Mouse (Mus musculus) lung, embryonic 16.5 days (tissue): Measurements from ENCODE around the gene Ptcra. TPM values are rescaled to one million over a fixed set of nuclear protein-coding genes. Genes with fewer than 3 reads are reported as not detected.
A peak's percentile ranks its signal among the peaks of the same experiment; 100 is the strongest.

Experiments
- ATAC-seq: fragments of 200-750 bp; cut with Nextera tagmentation; 2 replicates; pipeline ENCODE4 v1.8.0; 2017; ENCODE audit warnings: low read depth, mild to moderate bottlenecking, moderate library complexity
- H3K27ac ChIP-seq: fragments of 300-500 bp; sonication (generic); 2 replicates; pipeline ENCODE4 v1.5.1; 2014; ENCODE audit warnings: mild to moderate bottlenecking, control low read depth, low read length
- H3K27me3 ChIP-seq: fragments of 300-500 bp; sonication (generic); 2 replicates; pipeline ENCODE4 v1.6.1; 2014; ENCODE audit warnings: low read depth, low read length, mixed read lengths; ENCODE audit not compliant: control insufficient read depth, insufficient read depth
- H3K36me3 ChIP-seq: fragments of 300-500 bp; sonication (generic); 2 replicates; pipeline ENCODE4 v1.6.1; 2014; ENCODE audit warnings: low read length; ENCODE audit not compliant: control insufficient read depth, insufficient read depth
- H3K4me1 ChIP-seq: fragments of 300-500 bp; sonication (generic); replicated peaks from 2 replicates; pipeline ENCODE4 v1.6.1; 2014; ENCODE audit warnings: low read length, mixed read lengths; ENCODE audit not compliant: control insufficient read depth, insufficient read depth
- H3K4me2 ChIP-seq: fragments of 300-500 bp; sonication (generic); 2 replicates; pipeline ENCODE4 v1.6.1; 2014; ENCODE audit warnings: low read depth, low read length, control low read depth
- H3K4me3 ChIP-seq: fragments of 300-500 bp; sonication (generic); 2 replicates; pipeline ENCODE4 v1.5.1; 2014; ENCODE audit warnings: mild to moderate bottlenecking, low read length, control low read depth
- H3K9ac ChIP-seq: fragments of 300-500 bp; sonication (generic); 2 replicates; pipeline ENCODE4 v1.6.1; 2014; ENCODE audit warnings: low read length, control low read depth
- H3K9me3 ChIP-seq: fragments of 300-500 bp; sonication (generic); 2 replicates; pipeline ENCODE4 v1.6.1; 2016; ENCODE audit warnings: low read length; ENCODE audit not compliant: control insufficient read depth
- WGBS: fragments of 180-500 bp; shearing (Covaris S2); extraction: QIAGEN DNeasy Blood & Tissue Kit; methylation state at CpG from one replicate; pipeline ENCODE4 v1.1.7; 2014; 5-methylcytosine and 5-hydroxymethylcytosine counted together
- polyA plus RNA-seq: library from polyadenylated mRNA; unstranded; fragments of >200 nt; fragmentation: Nextera tagmentation; extraction: Ambion mirVana; gene quantifications from 2 replicates; pipeline ENCODE4 v1.2.1, GENCODE M21; 2015

Gene Ptcra
- 2.8 and 7.1 TPM in 2 replicates for polyA plus RNA-seq

- H3K4me3 ChIP-seq = no peak within 1 kb of the TSS
- ATAC-seq = peak; percentile 26
These were observed at the start of gene Ptcra for GRCm38 (mm10) chr17:46763544-46763943. TSS of gene Ptcra (minus strand) at chr17:46763712.

DNA sequence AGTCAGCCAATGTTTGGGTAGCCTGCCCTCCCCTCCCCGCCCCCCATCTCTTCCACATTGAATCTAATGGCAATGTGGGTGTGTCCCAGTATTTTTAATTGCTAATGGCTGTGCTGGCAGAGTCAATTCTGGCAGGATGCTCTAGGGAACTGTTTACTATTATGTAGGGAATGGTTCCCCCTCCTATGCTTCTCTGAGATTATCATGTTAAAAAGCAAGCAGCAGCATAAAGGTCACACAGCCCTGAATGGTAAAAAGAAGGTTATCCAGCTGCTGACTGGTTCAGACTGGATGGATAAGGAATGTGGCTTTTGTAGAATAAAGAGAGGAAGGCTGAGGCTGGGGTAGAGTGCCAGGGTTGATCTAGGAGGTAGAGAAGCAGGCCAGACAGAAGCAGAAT is 48.9 kb upstream of the Ptcra start:
- 88% methylated on average over 1 of the region's 1 CpGs for WGBS

More at GRCm38 (mm10) chr17:46763544-46763943, at the start of gene Ptcra:
- WGBS = 55% methylated on average over 2 of the region's 2 CpGs
- no peaks in the 10 kb centered on the region for H3K27me3 ChIP-seq
- no peaks in the 10 kb centered on the region for H3K36me3 ChIP-seq
- H3K9me3 ChIP-seq = no peaks in the 10 kb centered on the region
- H3K4me2 ChIP-seq = no peak within 1 kb of the TSS
- no peak within 1 kb of the TSS for H3K27ac ChIP-seq
- no peak within 1 kb of the TSS for H3K9ac ChIP-seq
- no peaks in the 10 kb centered on the region for H3K4me1 ChIP-seq

DNA sequence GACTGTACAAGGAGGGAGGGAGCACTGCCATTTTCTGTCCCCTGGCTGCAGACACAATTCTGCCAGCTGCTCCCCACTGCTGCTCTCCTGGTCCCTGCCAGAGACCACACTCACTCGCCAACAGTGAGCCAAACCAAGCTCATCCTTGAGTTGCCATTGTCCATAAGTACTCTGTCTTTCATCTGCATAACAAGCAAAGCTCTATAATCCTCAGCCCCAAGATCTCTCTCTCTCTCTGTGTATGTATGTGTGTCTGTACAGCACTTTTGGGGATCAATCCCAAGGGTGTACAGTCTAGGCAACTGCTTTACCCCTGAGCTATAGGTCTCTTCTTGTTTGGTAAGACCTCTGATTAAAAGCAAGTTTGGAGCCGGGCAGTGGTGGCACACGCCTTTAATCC is 47.2 kb upstream of the Ptcra start:
- Histone ChIP-seq H3K36me3 (peaks cover 17% of the 10 kb centered on the region), H3K9me3 (no peaks in the 10 kb centered on the region), H3K27me3 (no peaks in the 10 kb centered on the region), H3K4me3 (no peak overlapping the region), H3K9ac (no peak overlapping the region), H3K27ac (no peak overlapping the region), H3K4me1 (no peaks in the 10 kb centered on the region), H3K4me2 (no peak overlapping the region)
- WGBS = 85% methylated on average over 3 of the region's 3 CpGs
- ATAC-seq = no peak

More for the DNA sequence above, 48.9 kb upstream of the Ptcra start:
- Histone ChIP-seq H3K27ac (no peak overlapping the region), H3K9me3 (no peaks in the 10 kb centered on the region), H3K36me3 (peaks cover 14% of the 10 kb centered on the region), H3K4me3 (no peak overlapping the region), H3K9ac (no peak overlapping the region), H3K4me2 (no peak overlapping the region), H3K4me1 (no peaks in the 10 kb centered on the region), H3K27me3 (no peaks in the 10 kb centered on the region)
- ATAC-seq = no peak

GRCm38 (mm10) chr17:46809131-46809830 is 45.8 kb upstream of the Ptcra start:
- Histone ChIP-seq H3K4me2 (no peak overlapping the region), H3K4me3 (no peak overlapping the region), H3K4me1 (no peaks in the 10 kb centered on the region), H3K27ac (no peak overlapping the region), H3K27me3 (no peaks in the 10 kb centered on the region), H3K36me3 (peaks cover 19% of the 10 kb centered on the region), H3K9ac (no peak overlapping the region), H3K9me3 (no peaks in the 10 kb centered on the region)
- WGBS = 84% methylated on average over 6 of the region's 6 CpGs
- no peak for ATAC-seq

- Histone ChIP-seq H3K4me1 (no peaks in the 10 kb centered on the region), H3K4me3 (no peak overlapping the region), H3K27ac (no peak overlapping the region), H3K36me3 (peaks cover 19% of the 10 kb centered on the region), H3K9me3 (no peaks in the 10 kb centered on the region), H3K27me3 (no peaks in the 10 kb centered on the region), H3K9ac (no peak overlapping the region), H3K4me2 (no peak overlapping the region)
- WGBS = 87% methylated on average over 10 of the region's 10 CpGs
- no peak for ATAC-seq
These were observed 44.9 kb upstream of the Ptcra start for GRCm38 (mm10) chr17:46808376-46808775.

DNA sequence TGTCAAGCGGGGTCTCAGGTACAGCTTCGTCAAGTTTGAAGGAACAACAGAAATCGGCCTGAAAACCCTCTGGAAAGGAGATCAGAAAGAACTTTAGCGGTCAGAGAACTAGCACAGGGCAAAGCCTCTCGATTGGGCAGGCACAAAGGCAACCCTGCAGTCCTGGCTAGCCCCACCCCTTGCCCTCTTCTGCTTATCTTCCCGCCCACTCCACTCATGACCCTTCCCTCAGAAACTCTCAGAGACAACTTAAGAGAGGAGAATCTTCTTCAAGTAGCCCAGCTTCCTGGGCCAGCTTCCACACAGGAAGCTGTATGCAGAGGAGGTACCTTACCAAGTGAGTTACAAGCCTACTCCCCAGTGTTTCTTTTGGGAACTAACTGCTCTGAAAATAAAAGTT is 38.2 kb upstream of the Ptcra start:
- Histone ChIP-seq H3K9ac (no peak overlapping the region), H3K4me2 (no peak overlapping the region), H3K4me3 (no peak overlapping the region), H3K36me3 (peaks cover 19% of the 10 kb centered on the region), H3K4me1 (no peaks in the 10 kb centered on the region), H3K9me3 (no peaks in the 10 kb centered on the region), H3K27me3 (no peaks in the 10 kb centered on the region), H3K27ac (no peak overlapping the region)
- WGBS = 87% methylated on average over 6 of the region's 6 CpGs
- no peak for ATAC-seq

- H3K27me3 ChIP-seq = no peaks in the 10 kb centered on the region
- H3K27ac ChIP-seq = no peak overlapping the region
- no peak overlapping the region for H3K4me3 ChIP-seq
- no peaks in the 10 kb centered on the region for H3K9me3 ChIP-seq
- H3K36me3 ChIP-seq = peaks cover 13% of the 10 kb centered on the region
- ATAC-seq = no peak
- WGBS = 77% methylated on average over 10 of the region's 10 CpGs
- H3K9ac ChIP-seq = no peak overlapping the region
- no peak overlapping the region for H3K4me2 ChIP-seq
- no peaks in the 10 kb centered on the region for H3K4me1 ChIP-seq
These were observed 36.2 kb upstream of the Ptcra start for GRCm38 (mm10) chr17:46799680-46800079.

GRCm38 (mm10) chr17:46797386-46797785 is 33.9 kb upstream of the Ptcra start:
- no peak overlapping the region for H3K9ac ChIP-seq
- H3K9me3 ChIP-seq = no peaks in the 10 kb centered on the region
- no peak overlapping the region for H3K4me2 ChIP-seq
- no peak overlapping the region for H3K4me3 ChIP-seq
- peaks cover 13% of the 10 kb centered on the region for H3K36me3 ChIP-seq
- ATAC-seq = no peak
- H3K27me3 ChIP-seq = no peaks in the 10 kb centered on the region
- WGBS = 47% methylated on average over 7 of the region's 8 CpGs
- H3K4me1 ChIP-seq = no peaks in the 10 kb centered on the region
- H3K27ac ChIP-seq = no peak overlapping the region

- H3K27me3 ChIP-seq = no peaks in the 10 kb centered on the region
- H3K9ac ChIP-seq = no peak overlapping the region
- no peaks in the 10 kb centered on the region for H3K4me1 ChIP-seq
- peaks cover 13% of the 10 kb centered on the region for H3K36me3 ChIP-seq
- no peaks in the 10 kb centered on the region for H3K9me3 ChIP-seq
- no peak overlapping the region for H3K4me3 ChIP-seq
- ATAC-seq = no peak
- 86% methylated on average over 4 of the region's 4 CpGs for WGBS
- H3K4me2 ChIP-seq = no peak overlapping the region
- H3K27ac ChIP-seq = no peak overlapping the region
These were observed 33.2 kb upstream of the Ptcra start for GRCm38 (mm10) chr17:46796743-46797142.
